Mouse (Mus musculus): ENCODE measurements around the gene Cacnb3. TPM values are rescaled to one million over a fixed set of nuclear protein-coding genes. Genes with fewer than 3 reads are reported as not detected.

The Cacnb3 gene
- total and polyA plus RNA-seq, 2 experiments from 2014 or later: 5.7 to 19.4 TPM

DNA sequence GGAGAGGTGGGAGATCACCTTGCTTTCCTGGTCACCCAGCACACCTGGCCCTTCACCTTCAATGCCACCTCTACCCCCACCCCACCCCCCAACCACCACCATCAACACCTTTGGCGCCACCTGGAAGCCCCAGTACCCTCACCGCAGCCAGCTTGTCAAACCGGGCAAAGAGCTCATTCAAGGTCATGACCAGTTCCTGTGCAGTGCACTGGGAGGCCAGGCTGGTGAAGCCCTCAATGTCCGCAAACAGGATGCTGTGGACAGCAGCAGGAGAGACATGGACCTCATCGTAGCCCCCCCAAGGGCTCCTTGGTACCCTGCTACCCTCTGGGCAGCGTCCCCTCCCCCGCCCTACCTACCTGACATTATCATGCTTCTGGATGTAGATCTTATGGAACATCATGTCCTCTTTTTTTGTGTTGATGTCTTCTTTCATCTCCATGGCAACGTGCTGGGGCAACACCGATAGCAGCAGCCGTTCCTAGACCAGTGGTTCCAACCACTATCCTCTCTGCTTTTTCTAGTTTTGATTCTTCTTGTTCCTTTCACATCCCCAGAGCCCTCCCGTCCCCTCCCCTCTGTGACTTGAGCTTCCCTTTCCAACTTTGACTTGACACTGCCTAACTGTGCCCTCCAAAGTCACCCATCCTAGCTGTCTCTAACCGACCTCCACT lies 30.5 kb upstream of the Cacnb3 start:
- peak overlapping the region; percentile 39; the same call in 1 of the 2 replicates for H3K27ac ChIP-seq (ENCODE audit: low read depth)
- DNase-seq (ENCODE audit: low spot score) (no peak), ATAC-seq (ENCODE audit: insufficient read depth, low read depth) (no peak)

DNA sequence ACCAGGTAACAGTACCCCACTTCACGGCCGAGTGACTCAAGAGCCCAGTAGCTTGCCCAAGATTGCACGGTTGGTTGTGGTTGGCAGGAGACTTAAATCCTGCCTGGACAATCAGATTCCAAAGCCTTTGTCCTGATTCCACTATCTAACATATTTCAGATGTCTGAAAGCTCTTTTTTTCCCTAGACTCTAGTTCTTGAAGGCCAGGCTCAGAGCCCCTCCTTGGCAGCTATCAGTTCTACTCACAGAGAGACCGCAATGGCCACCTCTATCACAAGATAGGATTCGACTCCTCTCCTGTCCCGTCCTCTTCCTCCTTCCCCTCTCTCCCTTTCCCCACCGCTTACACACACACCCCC lies 28.8 kb upstream of the Cacnb3 start:
- 20% methylated on average over 7 of the region's 7 CpGs for WGBS
- no peak for TF ChIP-seq CTCF (IDR thresholded peaks at IDR 0.05; ENCODE audit: low read depth)
- TF ChIP-seq EP300 (IDR thresholded peaks at IDR 0.05; ENCODE audit: low read depth): no peak
- Histone ChIP-seq H3K27ac (ENCODE audit: low read depth) (peak overlapping the region; percentile 97), H3K4me2 (ENCODE audit: low read depth, low read length) (peak overlapping the region; percentile 86), H3K9ac (replicated peaks; ENCODE audit: low read depth, low read length) (peak overlapping the region; percentile 56), H3K36me3 (replicated peaks; ENCODE audit: control insufficient read depth, insufficient read depth, low read length) (peaks cover 53% of the 10 kb centered on the region), H3K9me3 (replicated peaks; ENCODE audit: control insufficient read depth, low read length) (no peaks in the 10 kb centered on the region), H3K4me3 (ENCODE audit: low read depth, low read length) (peak overlapping the region; percentile 46), H3K27me3 (ENCODE audit: control insufficient read depth, insufficient read depth, low read length) (no peaks in the 10 kb centered on the region), H3K4me1 (ENCODE audit: control insufficient read depth, insufficient read depth) (peaks cover 42% of the 10 kb centered on the region)
- DNase-seq (ENCODE audit: low spot score): no peak
- no peak for ATAC-seq (ENCODE audit: insufficient read depth, low read depth)

More for the DNA sequence above, 30.5 kb upstream of the Cacnb3 start:
- TF ChIP-seq CTCF (IDR thresholded peaks at IDR 0.05; ENCODE audit: low read depth): no peak
- no peak for TF ChIP-seq EP300 (IDR thresholded peaks at IDR 0.05; ENCODE audit: low read depth)
- Histone ChIP-seq H3K4me3 (ENCODE audit: low read depth, low read length) (no peak overlapping the region), H3K36me3 (replicated peaks; ENCODE audit: control insufficient read depth, insufficient read depth, low read length) (peaks cover 69% of the 10 kb centered on the region), H3K4me1 (ENCODE audit: control insufficient read depth, insufficient read depth) (peaks cover 38% of the 10 kb centered on the region), H3K4me2 (ENCODE audit: low read depth, low read length) (peak overlapping the region; percentile 86; the same call in 1 of the 2 replicates), H3K9me3 (replicated peaks; ENCODE audit: control insufficient read depth, low read length) (no peaks in the 10 kb centered on the region), H3K27me3 (ENCODE audit: control insufficient read depth, insufficient read depth, low read length) (no peaks in the 10 kb centered on the region), H3K9ac (replicated peaks; ENCODE audit: low read depth, low read length) (no peak overlapping the region)
- WGBS: 63% methylated on average over 12 of the region's 12 CpGs

GRCm38 (mm10) chr15:98602191-98602881 lies 28.3 kb upstream of the Cacnb3 start:
- no peaks in the 10 kb centered on the region for H3K27me3 ChIP-seq (ENCODE audit: control insufficient read depth, insufficient read depth, low read length)
- H3K27ac ChIP-seq (ENCODE audit: low read depth): peak overlapping the region; percentile 97
- H3K4me2 ChIP-seq (ENCODE audit: low read depth, low read length): peak overlapping the region; percentile 86
- H3K9ac ChIP-seq (replicated peaks; ENCODE audit: low read depth, low read length): peak overlapping the region; percentile 56
- TF ChIP-seq CTCF (IDR thresholded peaks at IDR 0.05; ENCODE audit: low read depth): no peak
- TF ChIP-seq EP300 (IDR thresholded peaks at IDR 0.05; ENCODE audit: low read depth): peak; percentile 88
- peaks cover 48% of the 10 kb centered on the region for H3K4me1 ChIP-seq (ENCODE audit: control insufficient read depth, insufficient read depth)
- peak overlapping the region; percentile 46 for H3K4me3 ChIP-seq (ENCODE audit: low read depth, low read length)
- peak; percentile 91 for DNase-seq (ENCODE audit: low spot score)
- H3K36me3 ChIP-seq (replicated peaks; ENCODE audit: control insufficient read depth, insufficient read depth, low read length): peaks cover 48% of the 10 kb centered on the region
- WGBS: 9% methylated on average over 13 of the region's 13 CpGs
- no peaks in the 10 kb centered on the region for H3K9me3 ChIP-seq (replicated peaks; ENCODE audit: control insufficient read depth, low read length)
- peak; percentile 63 for ATAC-seq (ENCODE audit: insufficient read depth, low read depth)

- WGBS: 9% methylated on average over 4 of the region's 4 CpGs
Measured at GRCm38 (mm10) chr15:98602921-98603458, 27.6 kb upstream of the Cacnb3 start.

GRCm38 (mm10) chr15:98604041-98604575 lies 26.5 kb upstream of the Cacnb3 start:
- TF ChIP-seq CTCF (IDR thresholded peaks at IDR 0.05; ENCODE audit: low read depth) (no peak), EP300 (IDR thresholded peaks at IDR 0.05; ENCODE audit: low read depth) (no peak)
- Histone ChIP-seq H3K9me3 (replicated peaks; ENCODE audit: control insufficient read depth, low read length) (no peaks in the 10 kb centered on the region), H3K4me3 (ENCODE audit: low read depth, low read length) (peak overlapping the region; percentile 46), H3K27ac (ENCODE audit: low read depth) (peak overlapping the region; percentile 97), H3K9ac (replicated peaks; ENCODE audit: low read depth, low read length) (peak overlapping the region; percentile 56; the same call in 1 of the 2 replicates), H3K27me3 (ENCODE audit: control insufficient read depth, insufficient read depth, low read length) (no peaks in the 10 kb centered on the region), H3K4me2 (ENCODE audit: low read depth, low read length) (peak overlapping the region; percentile 86), H3K4me1 (ENCODE audit: control insufficient read depth, insufficient read depth) (peaks cover 51% of the 10 kb centered on the region), H3K36me3 (replicated peaks; ENCODE audit: control insufficient read depth, insufficient read depth, low read length) (peaks cover 31% of the 10 kb centered on the region)
- DNase-seq (ENCODE audit: low spot score): no peak
- WGBS: 68% methylated on average over 24 of the region's 24 CpGs
- no peak for ATAC-seq (ENCODE audit: insufficient read depth, low read depth)

More at GRCm38 (mm10) chr15:98602921-98603458, 27.6 kb upstream of the Cacnb3 start:
- DNase-seq (ENCODE audit: low spot score) (no peak), ATAC-seq (ENCODE audit: insufficient read depth, low read depth) (no peak)
- Histone ChIP-seq H3K4me3 (ENCODE audit: low read depth, low read length) (peak overlapping the region; percentile 46), H3K9ac (replicated peaks; ENCODE audit: low read depth, low read length) (peak overlapping the region; percentile 56), H3K36me3 (replicated peaks; ENCODE audit: control insufficient read depth, insufficient read depth, low read length) (peaks cover 41% of the 10 kb centered on the region), H3K9me3 (replicated peaks; ENCODE audit: control insufficient read depth, low read length) (no peaks in the 10 kb centered on the region), H3K27me3 (ENCODE audit: control insufficient read depth, insufficient read depth, low read length) (no peaks in the 10 kb centered on the region), H3K4me2 (ENCODE audit: low read depth, low read length) (peak overlapping the region; percentile 86), H3K4me1 (ENCODE audit: control insufficient read depth, insufficient read depth) (peaks cover 51% of the 10 kb centered on the region), H3K27ac (ENCODE audit: low read depth) (peak overlapping the region; percentile 97)
- no peak for TF ChIP-seq EP300 (IDR thresholded peaks at IDR 0.05; ENCODE audit: low read depth)
- TF ChIP-seq CTCF (IDR thresholded peaks at IDR 0.05; ENCODE audit: low read depth): no peak

All from heart, postnatal 0 days (tissue).